Mouse (Mus musculus) layer of hippocampus, postnatal 14 days (tissue): ENCODE data around the gene Rmi2. TPM values are rescaled to one million over a fixed set of nuclear protein-coding genes. Genes with fewer than 3 reads are reported as not detected.
A peak's percentile ranks its signal among the peaks of the same experiment; 100 is the strongest.

Experiments
- DNase-seq, 2 experiments: peaks; one replicate each; pipeline ENCODE4 v3.0.0; 2021 to 2022; ENCODE audit warnings: low spot score in 2 of 2, mixed read lengths in 1 of 2
- total RNA-seq, 2 experiments: library from RNA; stranded (reverse); gene quantifications; 2 replicates each; pipeline ENCODE4 v1.2.3; 2021

Rmi2 gene
- total RNA-seq, 2 experiments from 2014 or later: 0.24 to 0.46 TPM

DNA sequence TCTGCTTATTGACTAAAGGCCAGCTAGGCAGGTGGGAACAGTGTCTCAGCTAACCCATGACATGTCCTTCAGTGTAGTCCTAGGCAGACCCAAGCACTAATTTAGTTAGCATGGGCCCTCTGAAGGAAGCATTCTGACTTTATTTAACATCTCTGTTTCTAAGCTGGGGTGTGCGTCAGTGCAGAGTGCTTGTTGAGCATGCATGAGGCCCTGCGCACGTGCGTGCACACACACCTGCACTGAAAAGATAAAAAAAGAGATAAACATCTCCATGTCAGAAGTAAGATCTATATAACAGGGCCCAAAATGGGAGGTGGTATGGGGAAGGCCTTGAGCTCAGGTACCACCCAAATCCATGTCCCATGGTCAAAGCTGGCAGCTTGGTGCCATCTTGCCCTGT is 80.2 kb downstream of the Rmi2 start:
- DNase-seq: no peak

DNA sequence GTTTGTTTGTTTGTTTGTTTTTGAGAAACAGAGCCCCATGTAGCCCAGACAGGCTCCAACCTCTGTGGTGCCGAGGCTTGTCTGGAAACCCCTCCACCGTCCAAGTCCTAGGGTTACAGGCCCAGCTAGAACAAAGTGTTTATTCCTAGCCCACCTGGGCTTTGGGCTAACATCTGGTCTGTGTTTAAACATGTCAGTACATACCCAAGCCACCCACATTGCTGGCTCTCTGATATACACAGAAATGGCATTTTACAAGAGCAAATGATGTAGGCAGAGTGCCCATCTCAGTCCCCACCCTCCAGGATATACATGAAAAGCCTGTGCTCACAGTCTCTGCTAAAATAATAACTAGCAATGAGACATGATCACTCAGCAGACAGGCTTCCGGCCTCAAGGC is 81.4 kb downstream of the Rmi2 start:
- no peak for DNase-seq

DNA sequence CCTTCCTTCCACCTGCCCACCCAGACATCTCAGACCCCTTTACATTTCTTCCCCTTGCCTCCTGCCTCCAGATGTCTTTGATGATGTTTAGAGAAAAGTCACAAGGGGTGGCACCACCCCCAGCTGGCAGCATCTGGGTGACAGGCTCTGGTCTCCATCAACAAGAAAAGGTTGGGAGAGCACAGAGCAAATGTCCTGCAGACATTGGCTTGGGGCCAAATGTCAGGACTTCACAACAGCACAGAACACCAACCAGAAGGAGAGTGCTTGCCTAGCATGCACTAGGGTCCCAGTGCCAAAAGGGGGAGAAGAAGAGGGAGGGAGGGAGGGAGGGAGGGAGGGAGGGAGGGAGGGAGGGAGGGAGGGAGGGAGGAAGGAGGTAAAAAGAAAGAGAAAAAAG is 85.0 kb downstream of the Rmi2 start:
- no peak for DNase-seq

DNA sequence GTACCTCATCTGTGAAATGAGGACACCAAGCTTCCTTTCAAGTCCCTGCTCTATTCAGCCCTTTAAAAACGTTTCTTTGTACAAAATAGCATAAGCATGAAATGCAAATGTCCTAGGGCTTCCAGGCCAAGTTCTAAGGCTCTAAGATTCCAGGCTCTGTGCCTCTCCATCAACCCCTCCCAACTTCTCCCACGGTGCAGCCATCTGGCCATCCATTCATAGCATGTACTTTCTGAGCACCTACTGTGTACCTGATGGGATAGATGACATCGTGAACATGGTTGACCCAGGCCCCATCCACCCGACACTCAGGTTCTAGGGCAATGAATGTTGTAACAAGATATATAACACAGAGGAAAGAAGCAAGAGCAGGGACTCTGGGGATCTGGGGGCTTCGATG is 88.7 kb downstream of the Rmi2 start:
- DNase-seq: no peak

DNA sequence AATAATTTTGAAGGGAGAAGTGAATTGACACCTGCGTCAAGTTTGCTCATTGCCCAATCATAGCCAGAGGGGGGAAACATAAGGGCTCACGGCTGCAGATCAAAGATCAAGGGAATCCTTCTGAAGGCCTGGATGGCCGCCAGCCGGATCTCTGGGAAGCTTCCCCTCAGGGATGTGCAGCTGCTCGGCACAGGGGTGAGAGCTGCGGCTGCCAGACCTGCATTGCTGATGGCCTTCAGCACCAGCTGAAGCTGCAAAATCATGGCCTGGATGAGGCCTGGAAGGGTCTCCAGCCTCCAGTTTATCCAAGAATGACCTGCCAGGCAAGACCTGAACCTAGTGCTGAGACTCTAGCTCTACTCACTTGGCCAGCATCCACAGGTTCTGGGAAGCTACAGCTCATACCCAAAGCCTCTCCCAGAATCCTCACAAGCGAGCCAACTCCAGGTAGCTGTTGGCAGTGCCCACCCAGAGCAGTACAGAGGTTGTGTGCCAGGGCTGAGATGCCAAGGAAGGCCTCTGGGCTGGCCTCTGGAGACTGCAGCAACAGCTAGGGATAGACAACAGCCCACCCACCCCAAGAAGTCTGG is 90.8 kb downstream of the Rmi2 start:
- peak in 1 of 2 experiments; percentile 7 for DNase-seq

DNA sequence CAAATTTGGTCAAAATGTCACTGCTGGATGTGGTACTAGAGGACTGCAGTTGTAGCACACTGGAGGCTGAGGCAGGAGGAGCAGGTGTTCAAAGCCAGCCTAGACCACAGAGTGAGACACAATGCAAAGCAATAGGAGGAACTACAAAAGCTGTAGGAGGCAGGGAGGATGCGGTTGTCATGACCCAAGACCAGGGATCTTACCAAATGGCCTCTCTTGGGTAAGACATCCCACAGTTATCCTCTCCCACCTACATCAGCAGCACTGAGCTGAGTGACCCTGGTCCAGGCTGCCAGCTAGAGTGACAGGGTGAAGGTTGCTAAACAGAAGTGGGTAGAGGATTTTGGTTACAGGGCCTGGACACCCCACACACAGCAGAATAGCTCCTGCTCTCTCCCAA is 92.2 kb downstream of the Rmi2 start:
- DNase-seq: no peak

DNA sequence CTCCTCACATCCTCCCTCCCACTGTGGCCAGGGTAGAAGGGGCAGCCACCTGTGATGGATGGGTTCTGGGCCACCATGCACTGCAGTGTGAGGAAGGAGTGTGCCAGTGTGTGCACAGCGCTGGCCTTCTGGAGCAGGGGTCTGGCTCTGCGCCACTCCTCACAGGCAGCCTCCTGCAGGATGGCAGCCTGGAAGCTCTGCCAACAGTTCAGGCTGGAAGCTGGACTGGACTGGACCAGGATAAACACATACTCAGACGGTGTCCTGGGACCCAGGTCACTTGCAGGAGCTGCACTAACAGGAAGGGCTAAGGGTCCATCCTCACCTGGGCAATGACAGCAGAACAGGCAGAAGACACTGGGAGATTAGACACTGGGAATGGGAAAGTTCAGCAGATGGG is 98.5 kb downstream of the Rmi2 start:
- no peak for DNase-seq

DNA sequence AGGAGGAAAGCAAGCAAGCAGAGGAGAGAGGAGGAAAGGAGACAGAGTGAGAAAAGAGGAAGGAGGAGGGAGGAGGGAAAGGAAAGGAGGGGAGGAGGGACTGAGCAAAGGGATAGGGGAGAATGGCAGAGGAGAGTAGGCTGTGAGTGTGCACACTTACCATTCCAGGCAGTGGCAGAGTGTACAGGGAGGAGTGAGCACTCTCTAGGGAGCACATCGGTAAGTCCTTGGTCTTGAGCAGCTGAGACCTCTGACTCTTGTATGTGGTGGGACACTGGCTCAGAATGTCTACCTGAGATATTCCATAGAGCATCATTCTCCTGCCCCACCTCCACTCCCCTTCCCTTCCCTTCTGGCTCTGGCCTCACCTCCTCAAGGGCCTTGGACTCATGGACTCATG is 99.2 kb downstream of the Rmi2 start:
- no peak for DNase-seq

DNA sequence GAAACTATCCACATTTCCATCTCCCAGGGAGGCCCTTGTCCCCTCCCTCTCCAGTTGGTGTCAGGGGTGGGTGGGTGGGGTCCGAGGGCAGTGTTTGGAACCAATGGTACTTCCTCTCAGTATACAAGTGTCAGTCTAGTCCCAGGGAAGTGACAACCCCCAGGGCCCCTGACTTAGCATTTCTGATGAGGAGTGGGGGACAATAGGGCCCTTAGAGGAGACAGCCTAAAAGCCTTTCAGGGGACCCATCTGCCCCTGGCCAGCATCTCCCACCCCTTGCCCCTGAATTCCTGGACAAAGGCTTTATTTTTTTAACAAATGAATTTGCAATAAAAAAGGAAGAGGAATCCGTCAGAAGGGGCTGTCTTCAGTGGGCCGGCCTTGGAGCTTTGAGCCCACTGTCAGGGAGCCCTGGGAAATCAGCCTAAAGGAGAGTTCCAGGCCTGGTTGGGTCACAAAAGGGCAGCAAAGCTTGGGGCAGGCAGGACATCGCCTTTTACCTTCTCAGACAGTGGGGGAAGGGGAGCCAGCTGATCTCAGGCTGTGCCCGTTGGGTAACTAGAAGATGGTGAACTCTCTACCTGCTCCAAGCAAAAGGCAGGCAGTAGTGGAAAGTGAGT is 102.0 kb downstream of the Rmi2 start:
- DNase-seq: no peak

DNA sequence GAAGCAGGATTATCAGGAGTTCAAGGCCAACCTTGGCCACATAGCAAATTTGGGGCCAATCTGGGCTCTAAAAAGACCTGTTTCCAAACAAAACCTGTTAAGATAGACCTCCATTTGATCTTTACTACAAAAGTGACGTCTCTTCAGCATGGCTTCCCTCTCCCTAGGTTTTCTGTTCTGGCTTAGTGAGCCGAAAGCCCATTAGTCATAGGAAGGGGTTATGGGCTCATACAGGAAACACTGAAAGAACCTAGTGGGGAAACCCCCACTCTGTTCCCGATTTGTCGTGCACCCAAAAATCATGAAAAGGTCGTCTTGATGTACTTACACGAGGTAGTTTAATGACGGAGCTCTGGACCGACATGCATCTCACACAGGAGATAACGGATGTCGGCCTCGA is 102.6 kb downstream of the Rmi2 start:
- no peak for DNase-seq

DNA sequence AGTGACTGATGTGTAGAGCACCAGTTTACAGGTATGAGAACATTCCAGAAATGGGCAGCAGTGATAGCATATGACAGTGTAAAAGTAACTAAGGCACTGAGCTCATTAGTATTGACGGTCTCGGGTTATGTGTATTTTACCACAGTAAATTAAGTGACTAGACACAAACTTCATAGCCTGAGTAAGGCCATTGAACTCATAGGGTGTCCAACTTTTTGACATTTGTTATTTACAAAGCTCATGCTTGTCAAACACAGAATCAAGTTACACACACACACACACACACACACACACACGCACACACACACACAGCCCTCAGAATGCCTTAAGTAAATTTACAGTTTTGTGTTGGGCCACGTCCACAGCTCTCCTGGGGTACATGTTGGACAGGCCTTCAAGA is 105.1 kb downstream of the Rmi2 start:
- no peak for DNase-seq

DNA sequence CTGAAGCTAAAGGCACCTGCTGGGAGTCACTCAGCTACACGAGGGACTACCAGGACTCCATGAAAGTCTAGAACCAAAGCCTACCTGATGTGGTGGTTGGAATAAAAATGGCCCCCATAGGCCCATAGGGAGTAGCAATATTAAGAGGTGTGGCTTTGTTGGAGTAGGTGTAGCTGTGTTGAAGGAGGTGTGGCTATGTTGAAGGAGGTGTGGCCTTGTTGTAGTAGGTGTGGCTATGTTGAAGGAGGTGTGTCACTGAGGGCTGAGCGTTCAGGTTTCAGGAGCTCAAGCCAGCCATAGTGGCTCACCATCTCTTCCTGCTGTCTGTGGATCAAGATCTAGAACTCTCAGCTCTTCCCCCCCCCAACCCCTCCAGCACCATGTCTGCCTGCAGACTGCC is 105.8 kb downstream of the Rmi2 start:
- DNase-seq: no peak

Other genes starting within 250 kb of the Rmi2 start
- gene Socs1, start 49.5 kb upstream of the Rmi2 start, total RNA-seq: 1 to 10 TPM; 1.1 to 1.3 TPM
- gene Tnp2, start 46.4 kb upstream of the Rmi2 start, total RNA-seq: not detected
- not detected for gene Prm3, start 44.1 kb upstream of the Rmi2 start, total RNA-seq
- gene Prm2, start 38.9 kb upstream of the Rmi2 start, total RNA-seq: not detected
- gene Prm1, start 29.2 kb upstream of the Rmi2 start, total RNA-seq: not detected
- gene Gm11172, start 22.1 kb upstream of the Rmi2 start, total RNA-seq: not detected
- gene Snn, start 225.9 kb downstream of the Rmi2 start, total RNA-seq: 100 to 1,000 TPM; 219 to 230 TPM
- gene Litaf, start 231.1 kb downstream of the Rmi2 start, total RNA-seq: 10 to 100 TPM; 12.2 to 15.0 TPM